Mouse (Mus musculus): ENCODE data around the gene Pkig. TPM values are rescaled to one million over a fixed set of nuclear protein-coding genes. Genes with fewer than 3 reads are reported as not detected.

The Pkig gene
- total and polyA plus RNA-seq, 3 experiments, result 225 to 364 (median 227) TPM

GRCm38 (mm10) chr2:163718951-163719603 lies 60.9 kb downstream of the Pkig start (continued):
- peak; percentile 38; the same call in 1 of the 2 replicates for TF ChIP-seq MYC (IDR thresholded peaks at IDR 0.05; ENCODE audit: low read depth, low read length)
- no peak for TF ChIP-seq BHLHE40 (IDR thresholded peaks at IDR 0.05; ENCODE audit: low read depth, low read length)
- peak; percentile 25; the same call in 1 of the 2 replicates for TF ChIP-seq IRF4 (IDR thresholded peaks at IDR 0.05; ENCODE audit: low read depth, low read length)
- peak; percentile 81 for TF ChIP-seq SIN3A (IDR thresholded peaks at IDR 0.05; ENCODE audit: low read length)
- peak; percentile 73; the same call in 1 of the 2 replicates for TF ChIP-seq MAZ (IDR thresholded peaks at IDR 0.05; ENCODE audit: low read depth, low read length)
- no peak for TF ChIP-seq MAFK (IDR thresholded peaks at IDR 0.05; ENCODE audit: insufficient replicate concordance, low read length)
- TF ChIP-seq UBTF (IDR thresholded peaks at IDR 0.05; ENCODE audit: low read depth, low read length), result no peak
- TF ChIP-seq RAD21 (IDR thresholded peaks at IDR 0.05; ENCODE audit: low read depth, low read length), result peak; percentile 99

- dilution Hi-C loops (cut with MboI; ENCODE audit: extremely low pct_ligation_motif_present, extremely low pct_unique_long_range_greater_than_20kb, low sequenced_read_pairs) (no loop called here), in situ Hi-C loops (cut with MboI; ENCODE audit: low pct_ligation_motif_present, low pct_unique_long_range_greater_than_20kb, low sequenced_read_pairs) (loop anchor here (5.0 kb wide), 2 partner anchors 72 to 112 kb away; partner anchors contain the start of gene Serinc3)
- Histone ChIP-seq H3K4me1 (ENCODE audit: control insufficient read depth in 1 of 2, insufficient read depth in 2 of 2) (peaks cover 33 to 58% of the 10 kb centered on the region in 2 experiments), H3K36me3 (replicated peaks in 1 of 2; ENCODE audit: control insufficient read depth in 1 of 2, insufficient read depth in 1 of 2, low read length in 1 of 2) (peaks cover 45 to 93% of the 10 kb centered on the region in 2 experiments), H3K9me3 (replicated peaks; ENCODE audit: low read length) (no peaks in the 10 kb centered on the region), H3K79me2 (replicated peaks; ENCODE audit: control insufficient read depth, extremely low read depth, insufficient read depth, poor library complexity, severe bottlenecking) (peaks cover 53% of the 10 kb centered on the region), H3K9ac (ENCODE audit: insufficient read depth, low read depth) (no peak overlapping the region), H3K4me2 (ENCODE audit: insufficient read depth, low read depth, poor library complexity, severe bottlenecking) (no peak overlapping the region), H3K4me3 (replicated peaks in 1 of 3; ENCODE audit: low read depth in 2 of 3, low read length in 2 of 3, poor library complexity in 1 of 3) (no peak overlapping the region), H3K27me3 (replicated peaks) (no peaks in the 10 kb centered on the region), H3K27ac (ENCODE audit: insufficient read depth, low read depth) (no peak overlapping the region)
- DNase-seq (ENCODE audit: extremely low read depth), result no peak
- TF ChIP-seq IRF4 (IDR thresholded peaks at IDR 0.05; ENCODE audit: low read depth, low read length) (0 out of 2 replicates have a peak, but pooled peaks have one; percentile 6), POLR2A (IDR thresholded peaks at IDR 0.05; ENCODE audit: low read depth, low read length) (no peak)
Observed at GRCm38 (mm10) chr2:163719616-163720015, 61.4 kb downstream of the Pkig start.

GRCm38 (mm10) chr2:163722550-163722949 lies 64.4 kb downstream of the Pkig start:
- Histone ChIP-seq H3K27ac (ENCODE audit: insufficient read depth, low read depth) (no peak overlapping the region), H3K9ac (ENCODE audit: insufficient read depth, low read depth) (no peak overlapping the region), H3K4me2 (ENCODE audit: insufficient read depth, low read depth, poor library complexity, severe bottlenecking) (no peak overlapping the region), H3K27me3 (replicated peaks) (no peaks in the 10 kb centered on the region), H3K79me2 (replicated peaks; ENCODE audit: control insufficient read depth, extremely low read depth, insufficient read depth, poor library complexity, severe bottlenecking) (peaks cover 28% of the 10 kb centered on the region), H3K9me3 (replicated peaks; ENCODE audit: low read length) (no peaks in the 10 kb centered on the region), H3K36me3 (replicated peaks in 1 of 2; ENCODE audit: control insufficient read depth in 1 of 2, insufficient read depth in 1 of 2, low read length in 1 of 2) (peaks cover 67 to 93% of the 10 kb centered on the region in 2 experiments), H3K4me3 (replicated peaks in 1 of 3; ENCODE audit: low read depth in 2 of 3, low read length in 2 of 3, poor library complexity in 1 of 3) (no peak overlapping the region), H3K4me1 (ENCODE audit: control insufficient read depth in 1 of 2, insufficient read depth in 2 of 2) (peaks cover 14 to 38% of the 10 kb centered on the region in 2 experiments)
- dilution Hi-C loops (cut with MboI; ENCODE audit: extremely low pct_ligation_motif_present, extremely low pct_unique_long_range_greater_than_20kb, low sequenced_read_pairs), result no loop called here
- TF ChIP-seq CHD1 (IDR thresholded peaks at IDR 0.05; ENCODE audit: low read depth, low read length), result no peak
- no peak for TF ChIP-seq E2F4 (IDR thresholded peaks at IDR 0.05; ENCODE audit: insufficient replicate concordance, low read depth, low read length)
- TF ChIP-seq RAD21 (IDR thresholded peaks at IDR 0.05; ENCODE audit: low read depth, low read length), result no peak
- no peak for TF ChIP-seq NELFE (IDR thresholded peaks at IDR 0.05; ENCODE audit: low read depth, low read length)
- TF ChIP-seq TCF12 (IDR thresholded peaks at IDR 0.05; ENCODE audit: low read depth, low read length), result no peak
- no peak for TF ChIP-seq MYC (IDR thresholded peaks at IDR 0.05; ENCODE audit: low read depth, low read length)
- no peak for TF ChIP-seq HCFC1 (IDR thresholded peaks at IDR 0.05; ENCODE audit: low read depth, low read length)
- TF ChIP-seq CTCF (conservative IDR thresholded peaks at IDR 0.05 in 1 of 2, IDR thresholded peaks at IDR 0.05 in 1 of 2; ENCODE audit: low read depth in 2 of 2, low read length in 2 of 2), result no peak
- TF ChIP-seq USF1 (IDR thresholded peaks at IDR 0.05; ENCODE audit: low read depth, low read length), result no peak
- TF ChIP-seq GABPA (IDR thresholded peaks at IDR 0.05; ENCODE audit: insufficient replicate concordance, low read depth, low read length), result no peak
- TF ChIP-seq SIN3A (IDR thresholded peaks at IDR 0.05; ENCODE audit: low read length), result no peak
- no peak for DNase-seq (ENCODE audit: extremely low read depth)
- in situ Hi-C loops (cut with MboI; ENCODE audit: low pct_ligation_motif_present, low pct_unique_long_range_greater_than_20kb, low sequenced_read_pairs), result no loop called here

All from CH12.LX (cell line).